In the genomic region with DNA sequence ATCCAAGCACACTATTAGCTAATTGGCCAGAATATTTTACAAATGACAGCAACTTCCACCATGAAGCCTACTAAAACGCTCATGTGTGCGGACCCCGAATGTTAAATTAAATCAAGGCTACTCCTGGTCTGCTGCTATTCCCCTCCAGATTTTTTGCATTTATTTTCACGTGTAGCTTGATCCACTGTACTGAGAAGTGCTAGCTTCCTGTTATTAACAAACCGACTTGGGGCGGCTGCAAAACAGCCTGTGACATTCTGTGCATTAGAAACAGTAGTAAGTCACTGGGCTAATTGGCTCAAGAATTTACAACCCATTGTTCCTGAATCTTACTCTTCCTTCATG, we compare ENCODE assay signal across 21 mouse cellular contexts. TPM values are rescaled to one million over a fixed set of nuclear protein-coding genes. Genes with fewer than 3 reads are reported as not detected.
DNase-seq lines count a peak whose midpoint lies in the region; ATAC-seq and TF ChIP-seq lines count a peak whose summit lies in the region.
"Had no signal": no experiment of that assay in that cellular context is flagged by ENCODE, and none has a peak within 500 bp of the region (broad histone marks: within the 10 kb centered on the region; RNA-seq: fewer than 3 reads in every experiment).

No protein-coding gene starts in this region.

- TF ChIP-seq CTCF in intestine, postnatal 0 days (IDR thresholded peaks at IDR 0.05; ENCODE audit: low read depth), result no peak

- H3K9me3 ChIP-seq in embryonic facial prominence, embryonic 11.5 days (replicated peaks; ENCODE audit: control insufficient read depth, low read length), result no peaks in the 10 kb centered on the region
- H3K9me3 ChIP-seq in embryonic facial prominence, embryonic 10.5 days, result no peaks in the 10 kb centered on the region
- H3K9me3 ChIP-seq in embryonic facial prominence, embryonic 13.5 days, result no peaks in the 10 kb centered on the region
- H3K9me3 ChIP-seq in limb, embryonic 11.5 days (ENCODE audit: control insufficient read depth, low read length), result no peaks in the 10 kb centered on the region
- no peaks in the 10 kb centered on the region for H3K9me3 ChIP-seq in limb, embryonic 15.5 days
- H3K9me3 ChIP-seq in intestine, postnatal 0 days (ENCODE audit: control insufficient read depth), result no peaks in the 10 kb centered on the region
- H3K9me3 ChIP-seq: heart, embryonic 12.5 days; hindbrain, embryonic 15.5 days had no signal

- H3K4me2 ChIP-seq in embryonic facial prominence, embryonic 11.5 days (ENCODE audit: low read depth, low read length), result no peak overlapping the region
- peak overlapping the region; percentile 40 for H3K4me2 ChIP-seq in embryonic facial prominence, embryonic 13.5 days
- H3K4me2 ChIP-seq in limb, embryonic 11.5 days (ENCODE audit: low read depth, severe bottlenecking), result no peak overlapping the region
- 0 out of 2 replicates have a peak overlapping the region, but pooled peaks have one; percentile 12 for H3K4me2 ChIP-seq in limb, embryonic 15.5 days
- no peak overlapping the region for H3K4me2 ChIP-seq in intestine, postnatal 0 days (replicated peaks; ENCODE audit: low read depth)
- H3K4me2 ChIP-seq: heart, embryonic 12.5 days; hindbrain, embryonic 15.5 days had no signal

- ATAC-seq in embryonic facial prominence, embryonic 11.5 days (replicated peaks; ENCODE audit: insufficient number of reproducible peaks, low FRiP score, low TSS enrichment, low read depth), result 0 out of 2 replicates have a peak, but pooled peaks have one; percentile 58
- ATAC-seq in embryonic facial prominence, embryonic 13.5 days (ENCODE audit: insufficient number of reproducible peaks, insufficient read depth, low FRiP score, low TSS enrichment, low read depth), result peak; percentile 68
- ATAC-seq in limb, embryonic 11.5 days (ENCODE audit: insufficient number of reproducible peaks, low FRiP score, low TSS enrichment, low read depth), result peak; percentile 65
- no peak for ATAC-seq in limb, embryonic 15.5 days (ENCODE audit: insufficient number of reproducible peaks, low FRiP score, low TSS enrichment, low read depth)
- no peak for ATAC-seq in erythroblast, adult 5-6 weeks (replicated peaks; ENCODE audit: low FRiP score, poor library complexity, severe bottlenecking)
- no peak for ATAC-seq in intestine, postnatal 0 days
- ATAC-seq: forebrain, embryonic 16.5 days had no signal

- no peak for DNase-seq in embryonic facial prominence, embryonic 11.5 days (ENCODE audit: low spot score)
- no peak for DNase-seq in embryonic facial prominence, embryonic 10.5 days (ENCODE audit: low spot score)
- DNase-seq in limb, embryonic 11.5 days (ENCODE audit: low spot score), result peak; percentile 28
- DNase-seq: adrenal gland, postnatal 10 days; cerebellum, adult 11 months; cerebellum, adult 8-10 months; cerebellum, postnatal 14 days; gastrocnemius, postnatal 14 days; heart, adult 2 months; heart, postnatal 36 days had no signal

- H3K36me3 ChIP-seq in embryonic facial prominence, embryonic 11.5 days (replicated peaks; ENCODE audit: control insufficient read depth, insufficient read depth, low read depth, low read length), result no peaks in the 10 kb centered on the region
- no peaks in the 10 kb centered on the region for H3K36me3 ChIP-seq in embryonic facial prominence, embryonic 10.5 days (replicated peaks)
- no peaks in the 10 kb centered on the region for H3K36me3 ChIP-seq in embryonic facial prominence, embryonic 13.5 days
- H3K36me3 ChIP-seq in limb, embryonic 11.5 days (ENCODE audit: control insufficient read depth, insufficient read depth, low read length), result no peaks in the 10 kb centered on the region
- no peaks in the 10 kb centered on the region for H3K36me3 ChIP-seq in limb, embryonic 15.5 days
- no peaks in the 10 kb centered on the region for H3K36me3 ChIP-seq in intestine, postnatal 0 days (ENCODE audit: control insufficient read depth, insufficient read depth)
- H3K36me3 ChIP-seq: heart, embryonic 12.5 days; hindbrain, embryonic 15.5 days had no signal

- H3K27ac ChIP-seq in embryonic facial prominence, embryonic 11.5 days (replicated peaks; ENCODE audit: low read depth, low read length), result no peak overlapping the region
- H3K27ac ChIP-seq in embryonic facial prominence, embryonic 10.5 days (replicated peaks), result no peak overlapping the region
- H3K27ac ChIP-seq in embryonic facial prominence, embryonic 13.5 days, result no peak overlapping the region; the same call in 1 of the 2 replicates
- no peak overlapping the region for H3K27ac ChIP-seq in limb, embryonic 11.5 days (replicated peaks; ENCODE audit: low read depth, low read length)
- no peak overlapping the region for H3K27ac ChIP-seq in limb, embryonic 15.5 days
- H3K27ac ChIP-seq in intestine, postnatal 0 days (ENCODE audit: low read depth, low read length), result no peak overlapping the region
- H3K27ac ChIP-seq: heart, adult 2 months; hindbrain, embryonic 15.5 days had no signal

- H3K4me3 ChIP-seq in embryonic facial prominence, embryonic 11.5 days (ENCODE audit: low read depth, low read length), result no peak overlapping the region
- no peak overlapping the region for H3K4me3 ChIP-seq in embryonic facial prominence, embryonic 10.5 days
- no peak overlapping the region for H3K4me3 ChIP-seq in embryonic facial prominence, embryonic 13.5 days
- H3K4me3 ChIP-seq in limb, embryonic 11.5 days (ENCODE audit: low read depth, low read length), result no peak overlapping the region
- H3K4me3 ChIP-seq in limb, embryonic 15.5 days, result no peak overlapping the region
- no peak overlapping the region for H3K4me3 ChIP-seq in intestine, postnatal 0 days (ENCODE audit: low read depth, low read length)
- H3K4me3 ChIP-seq: heart, adult 2 months; heart, embryonic 12.5 days; hindbrain, embryonic 15.5 days had no signal

- no peak overlapping the region for H3K9ac ChIP-seq in embryonic facial prominence, embryonic 11.5 days (replicated peaks; ENCODE audit: low read length)
- no peak overlapping the region for H3K9ac ChIP-seq in embryonic facial prominence, embryonic 13.5 days
- no peak overlapping the region for H3K9ac ChIP-seq in limb, embryonic 11.5 days (ENCODE audit: low read length)
- H3K9ac ChIP-seq in limb, embryonic 15.5 days, result no peak overlapping the region
- H3K9ac ChIP-seq in intestine, postnatal 0 days (ENCODE audit: low read depth, low read length), result no peak overlapping the region
- H3K9ac ChIP-seq: heart, embryonic 12.5 days; hindbrain, embryonic 15.5 days had no signal

- WGBS in embryonic facial prominence, embryonic 11.5 days, result 17% methylated on average over 6 of the region's 6 CpGs
- WGBS in embryonic facial prominence, embryonic 10.5 days, result 16% methylated on average over 6 of the region's 6 CpGs
- 15% methylated on average over 6 of the region's 6 CpGs for WGBS in embryonic facial prominence, embryonic 13.5 days
- 13% methylated on average over 6 of the region's 6 CpGs for WGBS in limb, embryonic 11.5 days
- WGBS in limb, embryonic 15.5 days, result 15% methylated on average over 6 of the region's 6 CpGs
- WGBS in intestine, postnatal 0 days, result 34% methylated on average over 6 of the region's 6 CpGs

- no peaks in the 10 kb centered on the region; the same call in 1 of the 2 replicates for H3K4me1 ChIP-seq in embryonic facial prominence, embryonic 11.5 days (ENCODE audit: control insufficient read depth, insufficient read depth, low read length)
- H3K4me1 ChIP-seq in embryonic facial prominence, embryonic 10.5 days, result peaks cover 21% of the 10 kb centered on the region
- peaks cover 24% of the 10 kb centered on the region for H3K4me1 ChIP-seq in embryonic facial prominence, embryonic 13.5 days
- H3K4me1 ChIP-seq in limb, embryonic 11.5 days (ENCODE audit: control insufficient read depth, insufficient read depth, low read length), result 0 out of 2 replicates have a peak, but pooled peaks cover 9% of the 10 kb centered on the region
- H3K4me1 ChIP-seq in limb, embryonic 15.5 days, result 0 out of 2 replicates have a peak, but pooled peaks cover 3% of the 10 kb centered on the region
- no peaks in the 10 kb centered on the region for H3K4me1 ChIP-seq in intestine, postnatal 0 days (replicated peaks; ENCODE audit: control insufficient read depth, insufficient read depth, low read length)
- H3K4me1 ChIP-seq: heart, embryonic 12.5 days; hindbrain, embryonic 15.5 days had no signal

- H3K27me3 ChIP-seq in embryonic facial prominence, embryonic 11.5 days (ENCODE audit: control insufficient read depth, insufficient read depth, low read length), result no peaks in the 10 kb centered on the region; the same call in none of the 2 replicates
- H3K27me3 ChIP-seq in embryonic facial prominence, embryonic 10.5 days (replicated peaks; ENCODE audit: low read depth, poor library complexity, severe bottlenecking), result peaks cover 79% of the 10 kb centered on the region
- H3K27me3 ChIP-seq in embryonic facial prominence, embryonic 13.5 days, result peaks cover 74% of the 10 kb centered on the region
- 0 out of 2 replicates have a peak, but pooled peaks cover 2% of the 10 kb centered on the region for H3K27me3 ChIP-seq in limb, embryonic 11.5 days (ENCODE audit: control insufficient read depth, insufficient read depth, low read length)
- peaks cover 4% of the 10 kb centered on the region; the same call in 1 of the 2 replicates for H3K27me3 ChIP-seq in limb, embryonic 15.5 days
- no peaks in the 10 kb centered on the region for H3K27me3 ChIP-seq in intestine, postnatal 0 days (replicated peaks; ENCODE audit: control insufficient read depth, insufficient read depth, low read length)

RNA-seq across cellular contexts. Expression of a gene that starts 27.1 kb away (rescaled TPM):
- 10.5 and 11.9 TPM in 2 replicates for polyA plus RNA-seq in embryonic facial prominence, embryonic 11.5 days (2014; fragmentation: Nextera tagmentation; extraction: Ambion mirVana)
- polyA plus RNA-seq in embryonic facial prominence, embryonic 10.5 days (2016; fragmentation: Nextera tagmentation; extraction: Ambion mirVana), result 6.3 and 9.9 TPM in 2 replicates
- polyA plus RNA-seq in embryonic facial prominence, embryonic 13.5 days (2015; fragmentation: Nextera tagmentation; extraction: Ambion mirVana), result 13.5 and 17.7 TPM in 2 replicates
- 3.1 and 3.8 TPM in 2 replicates for polyA plus RNA-seq in limb, embryonic 11.5 days (2014; fragmentation: Nextera tagmentation; extraction: Ambion mirVana)
- polyA plus RNA-seq in limb, embryonic 15.5 days (2015; fragmentation: Nextera tagmentation; extraction: Ambion mirVana), result 3.4 and 4.3 TPM in 2 replicates
- total RNA-seq in erythroblast, adult 5-6 weeks (2015; ENCODE audit: low replicate concordance), result not detected in 2 replicates
- 0.84 TPM in 1 of 2 replicates, not detected in the other for total RNA-seq in erythroblast, adult 5-6 weeks (2017; ENCODE audit: low replicate concordance)
- polyA plus RNA-seq in intestine, postnatal 0 days (2015; fragmentation: Nextera tagmentation; extraction: Ambion mirVana), result not detected in 2 replicates
- total RNA-seq: adrenal gland, postnatal 10 days; adrenal gland, postnatal 4 days; common myeloid progenitor, adult 5-6 weeks had no signal
- polyA plus RNA-seq: forebrain, embryonic 16.5 days; frontal cortex, adult 2 months; gonadal fat pad, adult 2 months; hindbrain, embryonic 15.5 days had no signal

Comparison
In these comparisons a context has a peak if more than half of its experiments do, and no peak if none do; other contexts are left out.
1. ATAC-seq: peak in embryonic facial prominence, embryonic 11.5 days (single experiment), embryonic facial prominence, embryonic 13.5 days (single experiment) and limb, embryonic 11.5 days (single experiment); none in limb, embryonic 15.5 days (single experiment), erythroblast, adult 5-6 weeks (single experiment) and intestine, postnatal 0 days (single experiment).
2. H3K4me2 ChIP-seq: peak in embryonic facial prominence, embryonic 13.5 days (single experiment) and limb, embryonic 15.5 days (single experiment); none in embryonic facial prominence, embryonic 11.5 days (single experiment), limb, embryonic 11.5 days (single experiment) and intestine, postnatal 0 days (single experiment).